Mouse (Mus musculus) urinary bladder, postnatal 25 days (tissue): ENCODE results near the gene Prg4.

Source experiments
- DNase-seq: peaks from one replicate; pipeline ENCODE4 v3.0.0; 2022; ENCODE audit warnings: low spot score

Gene Prg4

DNA sequence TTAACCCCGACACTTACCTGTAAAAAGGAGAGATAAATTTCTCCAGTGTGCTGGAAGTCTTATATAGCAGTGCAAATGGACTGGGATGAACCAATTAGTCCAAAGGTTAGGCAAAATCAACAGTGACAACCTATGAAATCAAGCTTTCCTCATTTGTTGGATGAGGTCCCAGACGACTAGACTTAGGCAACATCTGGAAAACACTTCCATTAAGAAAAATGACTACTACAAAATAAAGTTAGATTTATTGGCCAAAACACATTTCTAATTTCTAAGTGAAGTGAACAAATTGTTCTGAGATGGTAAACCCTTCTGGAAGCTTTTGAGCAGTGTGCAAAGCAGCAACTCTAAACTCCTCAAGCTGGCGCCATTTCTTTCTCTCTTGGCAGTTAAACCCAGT is at the start of gene Prg4:
Gene Prg4 (minus strand): TSS at position 34 of the 400 bp plus-strand sequence.
- DNase-seq, result no peak

DNA sequence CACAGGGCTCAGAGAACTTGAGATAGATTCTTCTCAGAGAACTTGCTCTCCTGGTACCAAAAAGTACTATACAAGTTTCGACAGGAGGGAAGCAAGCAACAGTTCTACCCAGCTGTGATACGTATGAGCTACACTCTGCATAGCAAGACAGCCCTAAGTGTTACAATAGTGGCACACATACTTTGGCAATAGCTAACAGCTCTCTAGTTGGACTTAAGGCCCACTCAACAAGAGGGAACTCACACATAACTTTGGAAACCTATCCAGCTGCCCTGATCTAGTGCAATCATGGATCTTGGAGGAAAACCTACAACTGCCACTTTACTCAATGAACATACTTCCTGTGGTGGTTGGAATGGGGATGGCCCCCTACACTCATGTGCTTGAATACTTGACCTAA is 47.1 kb upstream of the Prg4 start:
- no peak for DNase-seq

DNA sequence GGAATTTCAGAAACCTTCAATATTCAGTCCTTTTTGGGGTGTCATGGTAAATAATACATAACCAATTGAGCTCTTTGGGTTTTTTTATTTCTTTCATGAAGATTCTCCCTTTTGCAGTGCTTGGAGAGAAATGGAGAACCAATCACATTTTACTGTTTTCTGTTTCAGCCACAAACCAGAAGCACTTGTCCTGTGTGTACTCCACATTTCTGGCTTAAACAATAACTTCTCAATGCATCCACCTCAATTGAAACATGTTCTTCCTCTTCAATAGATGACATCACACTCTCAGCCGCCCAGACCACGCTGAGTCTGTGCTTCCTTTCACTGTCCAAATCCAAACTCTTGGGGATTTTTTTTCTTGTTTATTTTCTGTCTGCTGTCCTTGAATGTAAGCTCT is 39.8 kb upstream of the Prg4 start:
- DNase-seq, result no peak

DNA sequence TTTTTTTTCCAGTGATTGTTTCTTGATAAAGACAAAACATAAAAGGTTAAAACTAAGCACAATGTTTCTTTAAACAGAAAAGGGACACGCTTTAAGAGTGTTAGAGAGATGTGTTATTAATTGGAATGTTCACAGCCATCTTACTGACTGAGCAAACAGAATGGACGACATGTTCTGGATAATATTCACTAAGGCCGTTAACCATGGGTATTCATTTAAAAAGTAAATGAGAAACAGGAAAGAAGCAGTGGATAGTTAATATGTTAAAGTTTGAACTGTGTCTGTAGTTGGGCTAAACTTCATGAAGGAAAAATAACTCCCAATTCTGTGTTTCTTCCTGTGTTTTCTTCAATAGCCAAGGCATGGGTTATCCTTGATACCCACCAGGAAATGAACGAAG is 37.4 kb upstream of the Prg4 start:
- no peak for DNase-seq

DNA sequence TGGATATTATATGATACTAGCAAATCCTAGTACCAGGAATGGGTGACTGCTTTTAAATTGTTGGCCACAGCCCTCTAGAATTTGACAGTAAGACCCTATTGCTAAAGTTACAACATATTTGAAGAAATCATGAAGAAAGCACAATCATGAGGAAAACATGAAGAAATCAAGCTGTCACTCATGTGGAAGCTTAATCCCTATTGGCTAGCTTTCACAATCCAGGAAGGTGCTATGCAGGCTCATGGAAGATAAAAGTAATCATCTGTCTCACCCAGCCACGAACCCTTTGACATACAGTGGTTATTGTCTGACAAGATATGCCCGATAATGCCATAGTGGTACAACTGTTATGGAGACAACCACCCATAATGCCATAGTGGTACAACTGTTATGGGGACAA is 32.2 kb upstream of the Prg4 start:
- no peak for DNase-seq

DNA sequence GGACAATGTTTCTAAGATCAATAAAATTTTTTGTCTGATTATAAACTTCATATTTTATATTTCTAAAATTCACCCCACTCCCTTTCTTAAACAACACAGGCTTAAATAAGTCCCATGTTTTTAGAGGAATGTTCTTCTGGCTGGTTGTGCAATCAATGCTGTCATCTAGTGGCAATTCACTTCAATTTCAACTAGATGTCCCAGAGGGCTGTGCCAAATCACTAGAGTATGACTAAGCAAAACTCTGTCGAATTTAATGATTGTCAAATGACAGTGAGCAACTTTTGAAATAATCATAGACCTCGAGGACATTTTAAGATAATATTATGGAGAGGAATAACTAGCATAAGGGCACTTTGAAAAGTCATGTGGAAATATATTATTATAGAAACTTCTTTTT is 31.7 kb upstream of the Prg4 start:
- no peak for DNase-seq

DNA sequence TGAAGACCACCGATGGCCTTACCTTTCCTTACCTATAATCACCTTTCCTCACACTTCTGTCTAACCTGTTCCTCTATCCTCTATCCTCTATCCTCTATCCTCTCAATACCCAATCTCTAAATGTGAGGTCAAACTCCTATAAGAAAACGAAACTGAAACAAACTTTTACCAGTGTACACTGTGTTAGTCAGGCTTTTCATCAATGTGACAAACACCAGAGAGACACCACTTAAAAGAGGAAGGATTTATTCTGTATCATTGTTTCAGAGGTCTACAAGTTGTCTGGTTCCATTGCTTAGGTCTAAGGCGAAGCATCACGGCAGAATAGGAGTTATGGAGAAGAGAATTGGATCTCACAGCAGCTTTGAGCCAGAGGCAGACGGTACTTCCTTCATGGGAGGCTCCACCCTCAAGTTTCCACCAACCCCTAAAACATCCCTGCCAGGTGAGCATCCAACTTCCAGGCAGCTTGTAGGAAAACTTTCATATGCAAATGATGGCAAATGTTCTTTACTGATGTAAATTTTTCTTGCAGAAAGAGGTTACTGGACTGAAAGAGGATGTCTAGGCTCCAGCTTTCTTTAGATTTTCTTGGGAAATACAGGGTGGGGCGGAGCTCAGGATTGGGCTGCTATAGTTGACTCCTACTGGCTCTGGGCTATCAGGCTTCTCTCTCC is 30.8 kb upstream of the Prg4 start:
- DNase-seq, result no peak

DNA sequence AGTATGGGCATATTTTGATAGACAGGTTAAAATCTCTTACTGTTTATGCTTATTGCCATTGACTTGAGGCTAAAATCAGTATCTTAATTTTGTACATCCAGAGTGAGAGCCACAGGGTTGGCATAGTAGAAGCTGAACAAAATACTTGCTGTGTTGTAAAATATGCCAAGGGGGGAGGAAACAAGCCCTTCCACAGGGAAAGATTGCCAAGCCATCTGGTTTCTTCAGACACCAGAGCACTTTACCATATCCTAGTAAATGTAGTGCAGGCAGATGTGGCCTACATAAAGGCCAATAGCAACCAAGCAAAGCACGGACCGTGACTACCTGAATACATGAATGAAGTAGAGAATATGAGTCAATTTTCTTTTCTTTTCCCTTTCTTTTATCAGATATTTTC is 23.2 kb upstream of the Prg4 start:
- no peak for DNase-seq

DNA sequence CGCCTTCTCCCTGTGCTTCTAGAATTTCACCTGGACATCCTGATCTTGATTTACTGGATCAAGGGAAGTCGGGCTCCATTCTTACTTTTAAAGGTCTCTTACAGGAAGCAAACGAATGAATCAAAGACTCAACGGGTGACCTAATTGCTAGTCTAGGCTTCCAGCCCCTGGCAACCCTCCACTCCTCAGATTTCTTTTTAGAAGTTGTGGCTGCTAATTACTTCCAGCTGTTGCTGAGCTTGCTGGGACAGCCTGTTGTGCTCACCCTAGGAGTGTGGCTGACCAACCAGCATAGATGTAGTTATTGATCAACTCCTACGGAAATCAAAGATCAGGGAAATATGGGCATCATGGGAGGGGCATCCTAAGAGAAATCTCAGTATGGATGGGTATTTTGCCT is 14.7 kb upstream of the Prg4 start:
- DNase-seq, result no peak

DNA sequence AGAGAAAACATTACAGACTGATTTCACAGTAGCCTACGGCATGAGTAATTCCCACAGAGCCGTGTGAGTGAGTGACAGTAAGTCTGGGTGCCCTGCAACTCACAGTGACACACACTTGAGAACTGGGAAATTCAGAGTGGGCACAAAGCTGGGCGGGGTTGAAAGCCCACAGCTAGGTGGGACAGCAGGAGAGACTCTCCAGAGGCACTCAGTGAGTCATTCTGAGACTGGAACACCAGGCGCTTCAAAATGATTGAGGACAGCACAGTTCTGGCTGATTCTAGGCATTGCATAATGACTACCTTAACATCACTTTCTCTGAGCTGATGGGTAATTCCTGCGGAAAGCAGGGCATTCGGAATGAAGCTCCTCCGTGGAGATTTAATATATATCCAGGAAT is 6.6 kb upstream of the Prg4 start:
- DNase-seq, result no peak

DNA sequence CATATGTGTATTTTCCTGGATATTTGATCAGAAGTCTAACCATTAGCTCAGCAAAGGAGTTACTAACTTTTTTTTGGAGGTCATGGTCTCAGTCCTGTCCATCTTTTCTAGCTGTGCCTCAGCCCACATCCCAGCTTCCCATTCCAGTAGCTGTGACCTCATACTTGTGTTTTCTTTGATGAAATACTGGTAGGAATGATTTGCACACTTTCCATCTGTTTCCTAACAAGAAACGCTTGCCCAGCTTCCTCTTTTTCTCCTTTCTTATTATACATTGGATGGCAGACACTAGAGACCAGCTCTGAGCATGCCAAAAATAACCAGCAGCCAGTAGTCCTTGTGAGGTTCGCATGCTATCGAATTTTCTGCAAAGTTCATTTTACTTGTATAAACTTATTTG is 4.0 kb upstream of the Prg4 start:
- no peak for DNase-seq

DNA sequence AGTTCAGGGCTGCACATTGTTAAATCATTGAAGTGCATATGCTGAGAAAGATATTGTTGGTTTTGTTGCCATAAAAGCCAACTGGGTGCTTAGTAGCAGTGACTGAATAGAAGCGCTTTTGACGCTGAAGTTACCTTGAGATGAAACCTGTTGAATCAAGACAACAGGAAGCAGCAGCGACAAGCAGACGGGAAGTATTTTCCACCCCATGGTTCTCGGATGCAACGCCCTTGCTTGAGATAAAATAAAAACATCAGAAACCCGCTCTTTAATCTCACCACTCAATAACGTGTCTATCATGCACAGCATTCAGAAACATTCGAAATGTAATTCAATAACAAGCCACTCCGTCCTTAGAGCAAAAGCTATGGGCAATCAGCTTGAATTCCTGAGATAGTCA is 601 bp downstream of the Prg4 start:
- DNase-seq, result no peak

DNA sequence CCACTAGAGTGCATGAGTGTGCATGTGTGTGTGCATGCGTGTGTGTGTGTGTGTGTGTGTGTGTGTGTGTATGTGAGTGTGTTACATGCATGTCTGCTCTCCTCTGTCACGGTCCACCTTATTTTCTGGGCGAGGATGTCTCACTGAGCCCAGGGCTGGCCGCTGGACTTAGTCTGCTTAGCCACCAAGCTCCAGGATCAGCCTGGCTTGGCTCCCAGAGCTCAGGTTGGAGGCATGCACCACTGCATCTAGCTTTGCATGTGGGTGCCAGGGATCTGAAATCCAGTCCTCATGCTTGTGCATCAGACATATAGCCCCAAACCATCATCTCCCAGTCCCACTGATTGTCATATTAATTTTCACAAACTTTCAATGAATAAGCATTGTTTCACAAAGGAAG is 2.3 kb downstream of the Prg4 start:
- DNase-seq, result no peak

DNA sequence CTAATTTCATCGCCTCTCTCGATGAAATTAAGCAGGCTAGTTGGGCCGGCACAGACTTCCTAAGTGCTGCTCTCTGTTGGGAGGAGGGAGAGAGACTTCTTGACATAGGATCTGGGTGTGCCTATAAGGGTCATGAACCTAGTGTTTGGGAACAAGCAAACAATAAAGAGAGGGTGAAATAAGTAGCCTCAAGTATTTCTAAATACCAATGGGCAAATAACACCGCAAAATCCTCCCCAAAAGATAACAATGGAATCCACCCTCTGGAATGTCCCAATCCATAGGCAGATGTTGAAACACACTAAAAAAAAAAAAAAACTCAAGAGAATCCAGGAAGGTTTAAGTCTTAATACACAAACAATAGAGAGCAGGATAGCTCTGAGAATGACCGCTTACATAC is 2.9 kb downstream of the Prg4 start:
- DNase-seq, result no peak

DNA sequence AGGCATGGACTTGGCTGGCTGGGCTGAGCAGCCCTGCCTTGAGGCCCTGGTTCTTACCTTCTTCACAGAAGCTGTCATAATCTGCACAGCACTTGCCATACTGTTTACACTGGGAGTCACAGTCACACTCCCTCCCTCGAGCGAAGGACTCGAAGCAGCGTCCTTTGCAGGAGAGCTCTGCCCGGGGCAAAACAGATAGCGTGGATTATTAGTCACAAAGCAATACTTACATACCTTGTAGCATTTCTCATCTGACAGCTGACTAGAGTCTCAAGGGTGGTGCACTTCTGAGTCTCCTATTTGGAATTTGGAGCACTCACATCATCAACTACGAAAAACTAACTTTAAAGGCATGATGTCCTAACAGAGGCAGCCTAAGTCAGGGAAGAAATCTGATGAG is 5.4 kb downstream of the Prg4 start:
- DNase-seq, result no peak

DNA sequence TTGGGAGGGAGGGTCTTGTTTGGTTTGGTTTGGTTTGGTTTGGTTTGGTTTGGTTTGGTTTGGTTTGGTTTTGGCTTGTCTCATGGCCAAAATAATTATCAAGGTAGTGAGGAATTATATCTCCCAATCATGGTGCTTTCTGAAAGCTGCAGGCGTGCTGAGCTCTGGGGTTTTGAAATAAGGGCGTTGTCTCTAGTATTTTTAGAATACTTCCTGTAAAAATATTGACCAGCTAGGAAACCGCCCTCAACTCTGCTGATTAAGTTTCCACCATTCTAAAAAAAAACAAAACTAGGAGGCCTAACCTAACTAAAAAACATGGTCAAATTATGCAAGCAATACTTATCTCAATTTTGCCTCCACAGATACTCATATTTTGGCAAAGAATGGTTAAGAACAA is 6.4 kb downstream of the Prg4 start:
- no peak for DNase-seq

DNA sequence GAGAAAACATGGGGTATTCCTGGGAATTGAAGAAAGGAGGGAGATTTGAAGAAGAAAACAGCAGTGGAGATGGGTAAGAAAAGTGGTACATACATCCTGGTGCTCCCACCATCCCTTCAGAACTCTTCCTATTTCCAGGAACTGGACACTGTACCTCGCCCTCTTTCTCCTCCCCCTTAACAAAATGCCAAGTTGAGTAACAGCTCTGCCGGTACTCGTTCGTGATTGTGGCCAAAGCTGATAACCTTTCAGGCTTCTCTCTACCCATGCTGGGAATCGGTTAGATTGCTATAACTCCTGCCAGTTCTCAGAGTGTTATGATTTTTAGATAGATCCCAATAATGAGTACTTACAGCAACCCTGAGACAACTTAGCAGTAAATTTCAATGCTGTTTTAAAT is 7.0 kb downstream of the Prg4 start:
- no peak for DNase-seq

DNA sequence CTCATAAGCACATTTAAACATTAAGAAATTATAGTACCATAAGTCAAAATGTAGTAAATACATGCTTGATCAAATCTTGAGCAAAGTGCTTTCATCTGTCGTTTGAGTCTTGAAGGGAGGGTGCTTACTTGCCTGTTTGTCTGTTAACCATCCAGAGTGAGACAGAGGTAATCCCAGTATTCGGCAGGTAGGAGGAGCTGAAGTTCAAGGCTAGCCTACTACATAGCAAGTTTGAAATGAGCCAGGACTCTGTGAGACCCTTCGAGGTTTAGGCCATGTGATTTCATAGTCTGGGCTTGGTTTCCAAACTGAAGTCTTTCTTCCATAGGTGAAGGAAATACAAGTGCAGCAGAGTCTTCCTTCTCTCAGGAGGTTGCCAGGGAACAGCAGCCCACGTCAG is 24.2 kb downstream of the Prg4 start:
- DNase-seq, result no peak

DNA sequence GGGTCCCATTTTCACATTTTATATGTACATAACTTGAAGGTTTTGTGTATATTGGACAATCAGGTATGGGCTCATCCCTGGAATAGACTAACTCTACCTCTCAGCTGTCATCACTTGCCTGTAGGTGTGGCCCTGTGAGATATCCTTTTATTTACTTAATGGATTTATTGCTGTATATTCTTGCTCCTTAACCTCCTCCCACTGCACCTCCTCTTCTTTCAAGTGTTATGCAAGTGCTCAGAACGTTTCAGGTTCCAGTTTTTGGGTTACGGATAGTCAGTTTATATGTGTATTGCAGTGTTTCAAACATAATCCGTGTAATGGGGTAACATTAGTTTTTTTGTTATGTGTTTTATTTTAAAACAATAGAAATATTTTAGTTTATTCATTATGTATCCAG is 27.3 kb downstream of the Prg4 start:
- DNase-seq, result no peak

DNA sequence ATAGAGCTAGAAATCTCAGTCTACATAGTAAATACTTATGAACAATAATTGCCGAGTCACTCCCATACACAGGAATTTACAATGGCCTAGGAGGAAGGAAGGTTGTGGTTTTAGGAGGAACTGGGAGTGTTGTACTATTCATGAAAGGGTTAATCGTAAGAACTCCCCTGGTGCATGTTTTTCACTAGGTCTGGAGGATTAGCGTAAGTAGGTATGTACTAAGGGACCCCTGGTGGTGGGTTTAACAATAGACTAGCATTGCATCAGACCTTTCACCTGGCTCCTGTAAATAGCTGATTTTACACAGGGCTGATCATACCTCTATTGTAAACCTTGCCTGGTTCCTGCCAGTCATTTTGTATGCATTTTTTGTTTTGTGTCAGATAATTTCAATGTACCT is 39.7 kb downstream of the Prg4 start:
- no peak for DNase-seq

DNA sequence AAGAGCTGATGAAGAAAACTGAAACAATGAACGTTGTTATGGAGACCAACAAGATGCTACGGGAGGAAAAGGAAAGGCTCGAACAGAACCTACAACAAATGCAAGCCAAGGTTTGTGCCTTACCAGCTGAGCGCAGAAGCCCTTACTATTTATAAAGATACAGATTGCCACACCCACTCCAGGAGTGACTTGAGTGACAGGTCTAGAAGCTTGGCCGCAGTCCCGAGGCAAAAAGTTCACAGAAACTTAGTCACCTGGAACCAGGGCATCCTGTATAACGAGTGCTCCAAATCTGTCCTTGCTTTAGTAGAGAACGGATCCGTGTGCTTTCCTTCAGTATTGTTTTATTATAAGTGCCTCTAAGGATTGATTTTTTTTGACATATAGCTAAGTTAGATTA is 40.3 kb downstream of the Prg4 start:
- DNase-seq, result no peak

DNA sequence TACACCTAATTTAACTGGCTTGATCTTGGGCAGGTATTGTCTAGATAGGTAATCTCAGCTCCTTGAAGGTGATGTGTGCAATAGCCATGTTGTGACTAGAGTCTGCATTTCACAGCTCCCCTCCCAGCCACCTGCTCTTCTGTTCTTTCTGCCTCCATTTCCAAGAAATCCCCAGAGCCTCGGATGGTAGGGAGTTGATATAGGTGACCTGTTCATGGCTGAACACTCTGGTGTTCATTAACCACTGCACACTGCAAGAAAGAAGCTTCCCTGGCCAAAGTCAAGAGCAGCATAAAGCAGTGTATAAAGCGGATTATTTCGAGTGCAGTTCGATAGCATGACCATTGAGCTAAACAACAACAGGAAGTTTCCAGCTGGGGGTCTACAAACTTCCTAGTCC is 47.5 kb downstream of the Prg4 start:
- DNase-seq, result no peak

DNA sequence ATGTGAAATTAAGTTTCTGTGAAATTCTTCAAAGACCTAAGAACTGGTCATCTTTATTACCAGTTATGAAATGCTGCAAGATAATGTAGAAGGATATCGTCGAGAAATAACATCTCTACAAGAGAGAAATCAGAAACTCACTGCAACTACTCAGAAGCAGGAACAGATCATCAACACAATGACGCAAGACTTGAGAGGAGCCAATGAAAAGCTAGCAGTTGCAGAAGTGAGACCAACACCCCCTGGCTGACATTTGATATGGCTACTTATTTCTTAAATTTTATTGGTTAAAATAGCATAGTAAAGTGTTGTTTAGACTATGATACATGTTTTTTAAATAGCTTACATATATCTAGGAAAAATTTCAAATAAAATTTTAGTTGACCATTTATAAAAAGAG is 50.0 kb downstream of the Prg4 start:
- no peak for DNase-seq

DNA sequence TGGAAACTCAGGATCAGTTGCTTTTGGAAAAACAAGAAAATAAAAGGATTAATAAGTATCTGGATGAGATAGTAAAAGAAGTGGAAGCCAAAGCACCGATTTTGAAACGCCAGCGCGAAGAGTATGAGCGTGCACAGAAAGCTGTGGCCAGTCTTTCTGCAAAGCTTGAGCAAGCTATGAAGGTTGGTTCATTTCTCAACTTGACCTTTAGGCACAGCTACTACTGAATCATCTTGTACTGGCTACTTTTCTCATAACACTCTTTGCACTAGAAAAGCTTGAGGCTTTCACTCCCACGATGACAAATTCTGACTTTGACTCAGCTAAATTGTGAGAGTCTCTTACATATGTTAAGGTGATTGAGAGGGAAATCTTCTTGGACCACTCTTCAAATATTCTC is 56.0 kb downstream of the Prg4 start:
- no peak for DNase-seq

DNA sequence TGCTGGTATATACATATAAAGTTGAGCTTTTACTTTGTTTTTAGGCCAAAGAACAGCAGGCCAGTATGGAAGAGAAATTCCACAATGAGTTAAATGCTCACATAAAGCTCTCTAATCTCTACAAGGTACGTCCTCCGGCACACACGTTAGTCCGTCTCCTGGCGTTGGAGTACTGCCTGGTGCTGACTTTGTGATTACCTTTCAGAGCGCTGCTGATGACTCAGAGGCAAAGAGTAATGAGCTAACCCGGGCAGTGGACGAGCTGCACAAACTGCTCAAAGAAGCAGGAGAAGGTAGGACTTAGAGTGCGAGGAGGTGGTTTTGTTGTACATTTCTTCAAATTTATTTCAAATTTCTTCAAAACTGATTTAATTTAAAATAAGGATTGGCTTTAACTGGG is 58.7 kb downstream of the Prg4 start:
- no peak for DNase-seq
